Mouse (Mus musculus) heart, embryonic 15.5 days (tissue): Measurements from ENCODE around the gene Padi4. TPM values are rescaled to one million over a fixed set of nuclear protein-coding genes. Genes with fewer than 3 reads are reported as not detected.

Experiments
- ATAC-seq: fragments of 200-750 bp; cut with Nextera tagmentation; replicated peaks from 2 replicates; pipeline ENCODE4 v1.8.0; 2017; ENCODE audit warnings: low read depth, moderate TSS enrichment; ENCODE audit not compliant: insufficient number of reproducible peaks, insufficient read depth, low FRiP score
- H3K27ac ChIP-seq: fragments of 300-500 bp; sonication (generic); 2 replicates; pipeline ENCODE4 v1.5.1; 2015; ENCODE audit warnings: mild to moderate bottlenecking, inconsistent platforms
- H3K27me3 ChIP-seq: fragments of 300-500 bp; sonication (generic); 2 replicates; pipeline ENCODE4 v1.6.1; 2015; ENCODE audit warnings: inconsistent platforms
- H3K36me3 ChIP-seq: fragments of 300-500 bp; sonication (generic); 2 replicates; pipeline ENCODE4 v1.6.1; 2015; ENCODE audit warnings: mild to moderate bottlenecking, inconsistent platforms
- H3K4me1 ChIP-seq: fragments of 300-500 bp; sonication (generic); replicated peaks from 2 replicates; pipeline ENCODE4 v1.6.1; 2015; ENCODE audit warnings: inconsistent platforms
- H3K4me2 ChIP-seq: fragments of 300-500 bp; sonication (generic); 2 replicates; pipeline ENCODE4 v1.6.1; 2015; ENCODE audit warnings: inconsistent platforms, mild to moderate bottlenecking, moderate library complexity
- H3K4me3 ChIP-seq: fragments of 300-500 bp; sonication (generic); 2 replicates; pipeline ENCODE4 v1.5.1; 2015; ENCODE audit warnings: mild to moderate bottlenecking, inconsistent platforms
- H3K9ac ChIP-seq: fragments of 300-500 bp; sonication (generic); 2 replicates; pipeline ENCODE4 v1.6.1; 2015; ENCODE audit warnings: mild to moderate bottlenecking, inconsistent platforms
- H3K9me3 ChIP-seq: fragments of 300-500 bp; sonication (generic); replicated peaks from 2 replicates; pipeline ENCODE4 v1.6.1; 2016; ENCODE audit warnings: inconsistent platforms
- whole genome bisulfite sequencing: fragments of 180-500 bp; shearing (Covaris S2); methylation state at CpG from one replicate; pipeline ENCODE4 v1.1.7; 2015; ENCODE audit warnings: mixed read lengths; 5-methylcytosine and 5-hydroxymethylcytosine counted together
- polyA plus RNA-seq: library from polyadenylated mRNA; unstranded; fragments of >200 nt; fragmentation: Nextera tagmentation; extraction: Ambion mirVana; gene quantifications from 2 replicates; pipeline ENCODE4 v1.2.1, GENCODE M21; 2015

Gene Padi4
- polyA plus RNA-seq: 1.9 and 2.5 TPM in 2 replicates

- WGBS: 83% methylated on average over 21 of the region's 21 CpGs
- no peaks in the 10 kb centered on the region for H3K27me3 ChIP-seq
- no peaks in the 10 kb centered on the region for H3K36me3 ChIP-seq
- no peak within 1 kb of the TSS for H3K4me2 ChIP-seq
- ATAC-seq: no peak
- H3K9me3 ChIP-seq: no peaks in the 10 kb centered on the region
- no peak within 1 kb of the TSS for H3K27ac ChIP-seq
- peaks cover 12% of the 10 kb centered on the region for H3K4me1 ChIP-seq
- no peak within 1 kb of the TSS for H3K4me3 ChIP-seq
- no peak within 1 kb of the TSS for H3K9ac ChIP-seq
Measured at GRCm38 (mm10) chr4:140774025-140774800, at the start of gene Padi4. Gene Padi4 (minus strand): TSS chr4:140774236.

DNA sequence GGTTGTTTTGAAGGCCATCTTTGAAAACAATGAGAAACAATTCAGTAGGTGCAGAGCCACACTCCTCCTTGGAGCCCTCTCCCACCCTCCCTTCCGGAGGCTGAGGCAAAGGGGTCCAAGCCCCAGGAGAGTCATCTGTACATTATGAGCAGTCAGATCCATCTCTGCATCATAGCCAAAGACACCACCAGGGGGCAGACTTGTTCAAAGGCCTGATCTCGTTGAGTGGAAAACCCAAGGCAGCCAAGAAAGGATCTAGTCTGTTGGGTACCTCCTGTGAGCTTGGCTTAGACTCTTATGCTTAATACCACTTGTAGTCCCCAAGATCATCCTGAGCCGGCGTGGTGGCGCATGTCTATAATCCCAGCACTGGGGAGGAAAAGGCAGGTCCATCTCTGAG lies 48.0 kb upstream of the Padi4 start:
- 73% methylated on average over 5 of the region's 5 CpGs for WGBS

DNA sequence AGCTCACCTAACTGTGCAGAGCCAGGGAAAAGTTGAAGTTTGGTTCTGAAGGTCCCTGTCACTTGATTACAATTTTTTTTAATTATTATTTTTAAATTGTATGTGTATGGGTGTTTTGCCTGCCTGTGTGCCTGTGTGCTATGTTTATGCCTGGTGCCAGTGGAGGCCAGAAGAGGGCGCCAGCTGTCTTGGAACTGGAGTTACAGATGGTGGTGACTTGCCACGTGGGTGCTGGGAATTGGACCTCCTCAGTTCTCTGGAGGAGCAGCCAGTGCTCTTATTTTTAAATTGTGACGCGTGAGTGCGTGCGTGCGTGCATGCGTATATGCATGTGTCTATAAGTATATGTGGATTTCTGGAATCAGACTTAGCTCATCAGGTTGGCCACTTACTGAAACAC lies 43.4 kb upstream of the Padi4 start:
- Histone ChIP-seq H3K27ac (no peak overlapping the region), H3K9ac (no peak overlapping the region), H3K27me3 (no peaks in the 10 kb centered on the region; the same call in 1 of the 2 replicates), H3K9me3 (no peaks in the 10 kb centered on the region; the same call in 1 of the 2 replicates), H3K4me1 (peaks cover 43% of the 10 kb centered on the region), H3K4me3 (no peak overlapping the region), H3K36me3 (no peaks in the 10 kb centered on the region), H3K4me2 (no peak overlapping the region)
- no peak for ATAC-seq
- WGBS: 93% methylated on average over 8 of the region's 8 CpGs

More for the DNA sequence above, 48.0 kb upstream of the Padi4 start:
- Histone ChIP-seq H3K4me3 (no peak overlapping the region), H3K27me3 (no peaks in the 10 kb centered on the region), H3K9me3 (peaks cover 3% of the 10 kb centered on the region; the same call in 1 of the 2 replicates), H3K9ac (no peak overlapping the region), H3K27ac (no peak overlapping the region), H3K4me2 (no peak overlapping the region), H3K4me1 (peaks cover 1% of the 10 kb centered on the region), H3K36me3 (no peaks in the 10 kb centered on the region)
- ATAC-seq: no peak

DNA sequence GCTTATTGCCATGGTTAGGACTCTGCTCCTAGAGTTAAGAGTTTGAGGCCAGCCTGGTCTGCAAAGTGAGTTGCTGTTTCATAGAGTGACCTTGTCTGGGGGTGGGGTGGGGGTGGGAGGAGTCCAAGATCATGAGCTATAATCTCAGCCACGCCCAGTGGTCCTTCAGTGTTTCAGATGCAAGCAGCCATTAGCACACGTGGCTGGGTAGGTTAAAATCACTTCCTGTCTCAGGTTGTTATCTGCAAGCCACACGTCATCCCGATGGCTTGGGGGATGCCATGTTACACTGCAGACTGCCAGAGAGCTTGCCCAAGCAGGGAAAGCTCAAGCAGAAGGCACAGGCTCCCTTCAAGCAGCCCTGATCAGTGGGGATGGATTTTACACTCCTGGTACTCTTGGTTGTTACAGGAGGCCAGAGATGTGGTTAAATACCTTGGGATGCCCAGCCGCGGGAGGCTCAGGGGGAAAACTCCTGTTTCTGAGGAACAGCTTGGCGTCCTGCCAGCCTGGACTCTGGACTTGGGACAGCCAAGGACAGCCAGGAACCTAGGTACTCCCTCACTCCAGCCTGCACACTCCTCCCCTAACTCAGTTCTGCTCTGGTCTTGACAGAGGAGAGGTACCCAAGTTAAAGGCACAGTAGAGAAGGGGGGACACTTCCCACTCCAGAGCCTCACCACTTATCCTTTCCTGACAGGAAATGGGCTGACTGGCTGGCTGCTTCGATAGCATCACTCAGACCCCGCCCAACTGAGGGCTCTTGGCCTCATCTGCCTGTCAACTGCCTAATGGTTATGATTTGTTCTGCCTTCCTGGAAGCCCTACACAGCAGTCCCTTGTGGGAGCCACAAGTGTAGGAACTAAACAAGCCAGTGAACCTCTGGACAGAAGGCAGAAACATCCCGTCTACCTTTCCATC lies 42.2 kb upstream of the Padi4 start:
- Histone ChIP-seq H3K27me3 (peaks cover 9% of the 10 kb centered on the region), H3K36me3 (no peaks in the 10 kb centered on the region), H3K4me2 (no peak overlapping the region), H3K4me1 (peaks cover 52% of the 10 kb centered on the region), H3K9ac (no peak overlapping the region), H3K27ac (no peak overlapping the region), H3K9me3 (no peaks in the 10 kb centered on the region), H3K4me3 (no peak overlapping the region)
- 21% methylated on average over 10 of the region's 10 CpGs for WGBS
- ATAC-seq: no peak

DNA sequence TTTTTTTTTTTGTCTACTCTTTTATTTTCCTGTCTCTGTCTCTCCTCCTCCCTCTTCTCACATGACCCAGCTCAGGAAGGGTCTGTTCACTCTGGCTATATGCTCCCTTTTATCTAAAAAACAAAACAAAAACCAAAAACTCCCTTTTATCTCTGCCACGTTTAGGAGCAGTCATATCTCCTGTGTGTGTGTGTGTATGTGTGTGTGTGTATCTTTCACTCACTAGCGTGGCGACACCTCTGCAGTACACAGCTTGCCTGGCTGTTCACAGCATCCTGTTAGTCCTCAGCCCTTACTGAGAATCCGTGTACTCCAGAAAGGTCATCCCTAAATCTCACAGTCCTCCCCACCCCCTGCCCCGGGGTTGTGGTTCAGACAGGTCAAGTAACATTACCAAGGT lies 41.5 kb upstream of the Padi4 start:
- no peak overlapping the region for H3K27ac ChIP-seq
- H3K4me1 ChIP-seq: peaks cover 54% of the 10 kb centered on the region
- no peak overlapping the region for H3K4me2 ChIP-seq
- no peak overlapping the region for H3K9ac ChIP-seq
- ATAC-seq: no peak
- no peaks in the 10 kb centered on the region for H3K36me3 ChIP-seq
- no peak overlapping the region for H3K4me3 ChIP-seq
- peaks cover 9% of the 10 kb centered on the region for H3K27me3 ChIP-seq
- 53% methylated on average over 5 of the region's 5 CpGs for WGBS
- no peaks in the 10 kb centered on the region for H3K9me3 ChIP-seq

DNA sequence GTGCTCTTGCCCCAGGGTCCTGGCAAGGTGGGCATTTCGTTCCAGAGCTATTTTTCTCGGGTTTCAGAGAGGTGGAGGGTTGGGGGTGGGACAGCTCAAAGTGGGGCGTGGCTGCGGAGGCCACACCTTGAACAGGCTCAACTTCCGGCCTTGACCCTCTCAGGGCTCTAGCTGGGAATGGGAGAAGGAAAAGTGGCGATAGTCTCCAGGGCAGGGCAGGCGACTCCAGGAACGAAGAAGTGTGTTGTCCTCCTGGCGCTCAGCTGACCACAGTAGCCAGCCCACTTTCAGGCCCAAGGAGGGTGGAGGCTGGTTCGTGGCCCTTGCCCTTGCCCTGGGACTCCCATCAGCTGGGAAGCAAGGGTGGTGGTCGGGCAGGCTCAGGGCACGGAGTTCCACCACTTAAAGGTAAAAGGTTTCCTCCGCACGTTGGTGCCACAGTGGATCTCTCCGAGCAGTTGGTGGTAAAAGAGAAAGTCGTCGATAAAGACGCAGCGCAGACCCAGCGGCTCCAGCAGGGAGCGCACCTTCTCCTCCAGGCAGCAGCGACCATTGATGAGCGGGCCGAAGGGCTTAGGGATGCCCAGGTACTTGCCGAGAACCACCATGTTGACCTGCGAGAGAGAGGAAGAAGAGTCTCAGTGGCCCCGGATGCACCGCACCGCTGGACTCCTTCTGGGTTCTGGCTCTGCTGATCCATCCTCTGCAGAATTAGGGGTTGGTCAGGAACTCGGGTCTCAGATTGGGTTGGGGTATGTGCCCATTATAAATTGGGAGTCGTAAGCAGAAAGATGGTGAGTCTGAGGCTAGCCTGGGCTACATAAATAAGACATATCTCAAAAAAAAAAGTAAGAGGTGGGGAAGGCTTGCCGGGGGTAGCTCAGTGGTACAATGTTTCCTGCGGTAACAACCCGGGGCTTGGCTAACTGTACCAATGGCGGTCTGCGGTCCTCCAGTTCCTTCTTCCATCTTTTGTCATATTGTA lies 40.5 kb upstream of the Padi4 start:
- peaks cover 9% of the 10 kb centered on the region for H3K27me3 ChIP-seq
- WGBS: 31% methylated on average over 36 of the region's 36 CpGs
- ATAC-seq: no peak
- H3K27ac ChIP-seq: no peak overlapping the region
- peaks cover 56% of the 10 kb centered on the region for H3K4me1 ChIP-seq
- 0 out of 2 replicates have a peak overlapping the region, but pooled peaks have one; percentile 20 for H3K9ac ChIP-seq
- peak overlapping the region; percentile 43 for H3K4me3 ChIP-seq
- H3K36me3 ChIP-seq: no peaks in the 10 kb centered on the region
- H3K4me2 ChIP-seq: peak overlapping the region; percentile 63
- no peaks in the 10 kb centered on the region for H3K9me3 ChIP-seq

- peaks cover 9% of the 10 kb centered on the region for H3K27me3 ChIP-seq
- peak overlapping the region; percentile 63 for H3K4me2 ChIP-seq
- no peak overlapping the region for H3K27ac ChIP-seq
- H3K4me3 ChIP-seq: peak overlapping the region; percentile 43
- WGBS: 39% methylated on average over 13 of the region's 13 CpGs
- H3K4me1 ChIP-seq: peaks cover 63% of the 10 kb centered on the region
- no peaks in the 10 kb centered on the region for H3K9me3 ChIP-seq
- H3K9ac ChIP-seq: no peak overlapping the region
- no peaks in the 10 kb centered on the region for H3K36me3 ChIP-seq
- ATAC-seq: no peak
Measured at GRCm38 (mm10) chr4:140813358-140814185, 39.5 kb upstream of the Padi4 start.

DNA sequence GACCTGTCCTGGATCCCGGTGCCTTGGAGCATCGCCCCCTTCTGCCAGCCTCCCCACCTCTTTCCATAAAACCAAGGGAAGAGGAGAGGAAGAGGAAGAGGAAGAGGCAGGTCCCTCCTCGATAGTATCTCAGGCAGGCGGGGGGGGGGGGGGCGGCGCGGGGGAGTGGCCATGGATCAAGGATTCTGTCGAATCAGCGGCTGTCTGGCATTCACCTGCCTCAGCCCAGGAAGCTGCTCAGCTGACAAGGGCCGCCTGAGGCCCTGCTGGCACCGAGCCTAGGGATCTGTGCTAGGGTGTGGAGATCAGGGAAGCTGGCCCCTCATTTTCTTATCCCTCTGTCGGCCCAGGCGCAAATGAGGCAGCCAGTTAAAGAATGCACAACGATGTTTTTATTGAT lies 38.6 kb upstream of the Padi4 start:
- Histone ChIP-seq H3K4me1 (peaks cover 63% of the 10 kb centered on the region), H3K27ac (no peak overlapping the region), H3K4me2 (peak overlapping the region; percentile 27), H3K9me3 (no peaks in the 10 kb centered on the region), H3K27me3 (peaks cover 9% of the 10 kb centered on the region), H3K36me3 (no peaks in the 10 kb centered on the region), H3K4me3 (no peak overlapping the region), H3K9ac (no peak overlapping the region)
- 7% methylated on average over 9 of the region's 14 CpGs for WGBS
- ATAC-seq: no peak

GRCm38 (mm10) chr4:140812191-140812590 lies 38.2 kb upstream of the Padi4 start:
- Histone ChIP-seq H3K9ac (no peak overlapping the region), H3K27ac (no peak overlapping the region)

More at GRCm38 (mm10) chr4:140812191-140812590, 38.2 kb upstream of the Padi4 start:
- Histone ChIP-seq H3K4me3 (no peak overlapping the region), H3K4me2 (peak overlapping the region; percentile 27), H3K4me1 (peaks cover 63% of the 10 kb centered on the region), H3K36me3 (no peaks in the 10 kb centered on the region), H3K9me3 (no peaks in the 10 kb centered on the region), H3K27me3 (peaks cover 9% of the 10 kb centered on the region)
- WGBS: 22% methylated on average over 8 of the region's 8 CpGs
- peak; percentile 23; the same call in 1 of the 2 replicates for ATAC-seq
